Mouse (Mus musculus): ENCODE measurements around the gene Art1. TPM values are rescaled to one million over a fixed set of nuclear protein-coding genes. Genes with fewer than 3 reads are reported as not detected.

The Art1 gene
- 0.52 and 0.89 TPM in 2 replicates for polyA plus RNA-seq (2014; fragmentation: Nextera tagmentation; extraction: Ambion mirVana)

- DNase-seq (ENCODE audit: low spot score) (no peak), ATAC-seq (replicated peaks; ENCODE audit: low FRiP score) (no peak)
- H3K36me3 ChIP-seq (ENCODE audit: control insufficient read depth, insufficient read depth, low read length), result no peaks in the 10 kb centered on the region
- H3K4me3 ChIP-seq (ENCODE audit: low read depth, low read length), result no peak within 1 kb of the TSS
- no peak within 1 kb of the TSS for H3K27ac ChIP-seq (ENCODE audit: low read depth, low read length)
- no peaks in the 10 kb centered on the region for H3K9me3 ChIP-seq (ENCODE audit: control insufficient read depth, low read length)
- WGBS, result 38% methylated on average over 5 of the region's 5 CpGs
- no peak within 1 kb of the TSS; the same call in 1 of the 2 replicates for H3K4me2 ChIP-seq (ENCODE audit: low read depth, low read length, severe bottlenecking)
- no peaks in the 10 kb centered on the region for H3K27me3 ChIP-seq (ENCODE audit: control insufficient read depth, insufficient read depth, low read length)
- peaks cover 5% of the 10 kb centered on the region; the same call in 1 of the 2 replicates for H3K4me1 ChIP-seq (replicated peaks; ENCODE audit: control insufficient read depth, insufficient read depth, low read length)
- H3K9ac ChIP-seq (ENCODE audit: low read length), result no peak within 1 kb of the TSS
Observed at GRCm38 (mm10) chr7:102101487-102101886, at the start of gene Art1. Gene Art1, plus strand, starts transcription at chr7:102101743.

GRCm38 (mm10) chr7:102061353-102061752 lies 40.2 kb upstream of the Art1 start:
- Histone ChIP-seq H3K4me1 (replicated peaks; ENCODE audit: control insufficient read depth, insufficient read depth, low read length) (peaks cover 4% of the 10 kb centered on the region), H3K9me3 (ENCODE audit: control insufficient read depth, low read length) (no peaks in the 10 kb centered on the region), H3K4me3 (ENCODE audit: low read depth, low read length) (no peak overlapping the region), H3K9ac (ENCODE audit: low read length) (no peak overlapping the region), H3K36me3 (ENCODE audit: control insufficient read depth, insufficient read depth, low read length) (no peaks in the 10 kb centered on the region; the same call in 1 of the 2 replicates), H3K27ac (ENCODE audit: low read depth, low read length) (no peak overlapping the region), H3K4me2 (ENCODE audit: low read depth, low read length, severe bottlenecking) (no peak overlapping the region), H3K27me3 (ENCODE audit: control insufficient read depth, insufficient read depth, low read length) (no peaks in the 10 kb centered on the region)
- ATAC-seq (replicated peaks; ENCODE audit: low FRiP score), result no peak
- 90% methylated on average over 3 of the region's 3 CpGs for WGBS
- no peak for DNase-seq (ENCODE audit: low spot score)

GRCm38 (mm10) chr7:102062203-102062602 lies 39.3 kb upstream of the Art1 start:
- WGBS, result 93% methylated on average over 1 of the region's 1 CpGs
- no peak overlapping the region for H3K9ac ChIP-seq (ENCODE audit: low read length)
- no peak for ATAC-seq (replicated peaks; ENCODE audit: low FRiP score)
- DNase-seq (ENCODE audit: low spot score), result no peak
- H3K4me2 ChIP-seq (ENCODE audit: low read depth, low read length, severe bottlenecking), result no peak overlapping the region
- peaks cover 7% of the 10 kb centered on the region for H3K4me1 ChIP-seq (replicated peaks; ENCODE audit: control insufficient read depth, insufficient read depth, low read length)
- H3K9me3 ChIP-seq (ENCODE audit: control insufficient read depth, low read length), result no peaks in the 10 kb centered on the region
- H3K27me3 ChIP-seq (ENCODE audit: control insufficient read depth, insufficient read depth, low read length), result no peaks in the 10 kb centered on the region
- H3K36me3 ChIP-seq (ENCODE audit: control insufficient read depth, insufficient read depth, low read length), result no peaks in the 10 kb centered on the region; the same call in 1 of the 2 replicates
- no peak overlapping the region for H3K4me3 ChIP-seq (ENCODE audit: low read depth, low read length)
- no peak overlapping the region for H3K27ac ChIP-seq (ENCODE audit: low read depth, low read length)

GRCm38 (mm10) chr7:102063891-102064290 lies 37.7 kb upstream of the Art1 start:
- Histone ChIP-seq H3K4me1 (replicated peaks; ENCODE audit: control insufficient read depth, insufficient read depth, low read length) (peaks cover 7% of the 10 kb centered on the region), H3K27me3 (ENCODE audit: control insufficient read depth, insufficient read depth, low read length) (no peaks in the 10 kb centered on the region), H3K9ac (ENCODE audit: low read length) (no peak overlapping the region), H3K36me3 (ENCODE audit: control insufficient read depth, insufficient read depth, low read length) (no peaks in the 10 kb centered on the region; the same call in 1 of the 2 replicates), H3K9me3 (ENCODE audit: control insufficient read depth, low read length) (no peaks in the 10 kb centered on the region), H3K4me3 (ENCODE audit: low read depth, low read length) (peak overlapping the region; percentile 78), H3K4me2 (ENCODE audit: low read depth, low read length, severe bottlenecking) (peak overlapping the region; percentile 63; the same call in 1 of the 2 replicates), H3K27ac (ENCODE audit: low read depth, low read length) (no peak overlapping the region)
- DNase-seq (ENCODE audit: low spot score), result no peak
- no peak for ATAC-seq (replicated peaks; ENCODE audit: low FRiP score)
- WGBS, result 91% methylated on average over 9 of the region's 9 CpGs

GRCm38 (mm10) chr7:102064655-102065045 lies 36.9 kb upstream of the Art1 start:
- Histone ChIP-seq H3K4me2 (ENCODE audit: low read depth, low read length, severe bottlenecking) (peak overlapping the region; percentile 63), H3K4me1 (replicated peaks; ENCODE audit: control insufficient read depth, insufficient read depth, low read length) (peaks cover 7% of the 10 kb centered on the region), H3K9me3 (ENCODE audit: control insufficient read depth, low read length) (no peaks in the 10 kb centered on the region), H3K27me3 (ENCODE audit: control insufficient read depth, insufficient read depth, low read length) (no peaks in the 10 kb centered on the region), H3K9ac (ENCODE audit: low read length) (peak overlapping the region; percentile 80), H3K27ac (ENCODE audit: low read depth, low read length) (peak overlapping the region; percentile 55; the same call in 1 of the 2 replicates), H3K36me3 (ENCODE audit: control insufficient read depth, insufficient read depth, low read length) (no peaks in the 10 kb centered on the region; the same call in 1 of the 2 replicates), H3K4me3 (ENCODE audit: low read depth, low read length) (peak overlapping the region; percentile 78)
- DNase-seq (ENCODE audit: low spot score) (no peak), ATAC-seq (replicated peaks; ENCODE audit: low FRiP score) (peak; percentile 53)
- WGBS, result under 1% methylated on average over 9 of the region's 9 CpGs

GRCm38 (mm10) chr7:102065046-102065891 lies 36.3 kb upstream of the Art1 start, which contains the start of the genes Rnf121, Xndc1 and Xntrpc:
Gene Rnf121, minus strand, starts transcription at chr7:102065469.
Gene Xndc1, plus strand, starts transcription at chr7:102065511.
Gene Xntrpc, plus strand, starts transcription at chr7:102065713.
- DNase-seq (ENCODE audit: low spot score) (peak; percentile 96), ATAC-seq (replicated peaks; ENCODE audit: low FRiP score) (peak; percentile 99)
- peak within 1 kb of the TSS; percentile 78 for H3K4me3 ChIP-seq (ENCODE audit: low read depth, low read length)
- H3K9ac ChIP-seq (ENCODE audit: low read length), result peak within 1 kb of the TSS; percentile 80
- H3K9me3 ChIP-seq (ENCODE audit: control insufficient read depth, low read length), result no peaks in the 10 kb centered on the region
- H3K27me3 ChIP-seq (ENCODE audit: control insufficient read depth, insufficient read depth, low read length), result no peaks in the 10 kb centered on the region
- peak within 1 kb of the TSS; percentile 63 for H3K4me2 ChIP-seq (ENCODE audit: low read depth, low read length, severe bottlenecking)
- H3K36me3 ChIP-seq (ENCODE audit: control insufficient read depth, insufficient read depth, low read length), result no peaks in the 10 kb centered on the region; the same call in 1 of the 2 replicates
- H3K4me1 ChIP-seq (replicated peaks; ENCODE audit: control insufficient read depth, insufficient read depth, low read length), result peaks cover 7% of the 10 kb centered on the region
- under 1% methylated on average over 56 of the region's 56 CpGs for WGBS
- H3K27ac ChIP-seq (ENCODE audit: low read depth, low read length), result peak within 1 kb of the TSS; percentile 55; the same call in 1 of the 2 replicates

- Histone ChIP-seq H3K27ac (ENCODE audit: low read depth, low read length) (no peak overlapping the region), H3K36me3 (ENCODE audit: control insufficient read depth, insufficient read depth, low read length) (no peaks in the 10 kb centered on the region), H3K9ac (ENCODE audit: low read length) (peak overlapping the region; percentile 80), H3K4me1 (replicated peaks; ENCODE audit: control insufficient read depth, insufficient read depth, low read length) (peaks cover 7% of the 10 kb centered on the region), H3K4me2 (ENCODE audit: low read depth, low read length, severe bottlenecking) (peak overlapping the region; percentile 63), H3K9me3 (ENCODE audit: control insufficient read depth, low read length) (no peaks in the 10 kb centered on the region), H3K27me3 (ENCODE audit: control insufficient read depth, insufficient read depth, low read length) (no peaks in the 10 kb centered on the region), H3K4me3 (ENCODE audit: low read depth, low read length) (peak overlapping the region; percentile 78)
- ATAC-seq (replicated peaks; ENCODE audit: low FRiP score) (no peak), DNase-seq (ENCODE audit: low spot score) (no peak)
- WGBS, result 82% methylated on average over 6 of the region's 6 CpGs
Observed at GRCm38 (mm10) chr7:102066363-102066762, 35.2 kb upstream of the Art1 start.

- H3K4me1 ChIP-seq (replicated peaks; ENCODE audit: control insufficient read depth, insufficient read depth, low read length), result no peaks in the 10 kb centered on the region
- WGBS, result 83% methylated on average over 7 of the region's 7 CpGs
- ATAC-seq (replicated peaks; ENCODE audit: low FRiP score), result 0 out of 2 replicates have a peak, but pooled peaks have one; percentile 49
Observed at GRCm38 (mm10) chr7:102076714-102077296, 24.7 kb upstream of the Art1 start.

More at GRCm38 (mm10) chr7:102076714-102077296, 24.7 kb upstream of the Art1 start:
- Histone ChIP-seq H3K9ac (ENCODE audit: low read length) (no peak overlapping the region), H3K4me3 (ENCODE audit: low read depth, low read length) (no peak overlapping the region), H3K4me2 (ENCODE audit: low read depth, low read length, severe bottlenecking) (no peak overlapping the region), H3K36me3 (ENCODE audit: control insufficient read depth, insufficient read depth, low read length) (peaks cover 16% of the 10 kb centered on the region; the same call in 1 of the 2 replicates), H3K27me3 (ENCODE audit: control insufficient read depth, insufficient read depth, low read length) (no peaks in the 10 kb centered on the region), H3K27ac (ENCODE audit: low read depth, low read length) (no peak overlapping the region), H3K9me3 (ENCODE audit: control insufficient read depth, low read length) (no peaks in the 10 kb centered on the region)
- no peak for DNase-seq (ENCODE audit: low spot score)
